Mouse (Mus musculus) brain, embryonic 14.5 days (tissue): ENCODE data around the gene 9230112D13Rik.

Experiments used
- CTCF ChIP-seq: fragments of 200-500 bp; IDR thresholded peaks from 2 replicates; pipeline ENCODE4 v1.5.1; 2012; ENCODE audit warnings: inconsistent platforms, mild to moderate bottlenecking, moderate library complexity, borderline replicate concordance; ENCODE audit not compliant: insufficient read depth, insufficient read length; ENCODE audit errors: extremely low read depth
- POLR2A ChIP-seq: fragments of 200-500 bp; IDR thresholded peaks from 2 replicates; pipeline ENCODE4 v1.6.1; 2012; ENCODE audit warnings: mild to moderate bottlenecking, inconsistent platforms, borderline replicate concordance; ENCODE audit not compliant: poor library complexity, insufficient read depth, insufficient read length, severe bottlenecking; ENCODE audit errors: extremely low read depth

GRCm38 (mm10) chr14:34483469-34484341, 38.9 kb downstream of the 9230112D13Rik start:
- no peak for TF ChIP-seq CTCF
- TF ChIP-seq POLR2A = no peak
